Mouse (Mus musculus): ENCODE measurements around the gene Kif3c.

DNA sequence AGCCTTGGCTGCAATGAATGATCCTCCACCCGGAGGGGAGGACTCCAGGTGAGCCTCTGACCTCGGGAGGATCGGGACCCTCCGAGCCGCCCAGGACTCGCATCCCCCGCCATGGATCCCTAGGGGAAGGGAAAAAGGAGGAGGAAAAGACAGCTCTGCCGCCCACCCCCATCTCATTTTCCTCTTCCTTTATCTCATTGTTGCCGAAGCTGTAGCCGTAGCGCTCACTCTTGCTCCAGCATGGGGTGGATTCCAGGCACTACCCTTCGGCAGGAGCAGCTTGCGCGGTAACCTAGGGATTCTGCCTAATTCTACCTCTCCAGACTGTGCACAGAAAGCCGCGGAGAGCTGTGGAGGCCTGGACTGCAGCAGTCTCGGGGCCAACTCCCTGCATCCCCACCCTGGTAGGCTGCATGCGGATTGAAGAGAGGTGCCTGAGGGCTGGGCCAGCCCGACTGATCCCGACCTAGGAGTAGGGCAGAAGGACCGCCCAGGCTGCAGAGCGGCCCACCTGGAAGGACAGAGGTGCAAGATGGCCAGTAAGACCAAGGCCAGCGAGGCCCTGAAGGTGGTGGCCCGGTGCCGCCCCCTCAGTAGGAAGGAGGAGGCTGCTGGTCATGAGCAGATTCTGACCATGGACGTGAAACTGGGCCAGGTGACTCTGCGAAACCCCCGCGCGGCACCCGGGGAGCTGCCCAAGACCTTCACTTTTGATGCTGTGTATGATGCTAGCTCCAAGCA is 687 bp downstream of the Kif3c start:
- no peak for TF ChIP-seq POLR2A (IDR thresholded peaks at IDR 0.05; ENCODE audit: control insufficient read depth, low read depth, low read length)
- TF ChIP-seq CTCF (IDR thresholded peaks at IDR 0.05; ENCODE audit: control insufficient read depth, insufficient read depth, insufficient replicate concordance, low read depth, low read length), result no peak

Data from testis, adult 2 months (tissue).